Mouse (Mus musculus): ENCODE measurements around the gene Ube2m.

Ube2m gene

GRCm38 (mm10) chr7:12998053-12998452, 40.0 kb downstream of the Ube2m start, which contains the start of gene Slc27a5:
Gene Slc27a5, minus strand, starts transcription at chr7:12998192.
- no peak for DNase-seq

GRCm38 (mm10) chr7:12997230-12997629, 40.8 kb downstream of the Ube2m start:
- DNase-seq, result no peak

GRCm38 (mm10) chr7:12995862-12996261, 42.2 kb downstream of the Ube2m start:
- no peak for DNase-seq

GRCm38 (mm10) chr7:12993148-12993547, 44.9 kb downstream of the Ube2m start:
- DNase-seq, result no peak

GRCm38 (mm10) chr7:12992222-12992621, 45.9 kb downstream of the Ube2m start:
- peak in 1 of 2 experiments; percentile 43 for DNase-seq

GRCm38 (mm10) chr7:12987409-12988189, 50.5 kb downstream of the Ube2m start:
- no peak for DNase-seq

- no peak for DNase-seq
Observed at GRCm38 (mm10) chr7:12986906-12987305, 51.2 kb downstream of the Ube2m start.

GRCm38 (mm10) chr7:12985724-12986123, 52.4 kb downstream of the Ube2m start:
- no peak for DNase-seq

All from kidney, postnatal 25 days (tissue).